Mouse (Mus musculus): Measurements from ENCODE around the gene R3hdml. TPM values are rescaled to one million over a fixed set of nuclear protein-coding genes. Genes with fewer than 3 reads are reported as not detected.

The R3hdml gene
- total and polyA plus RNA-seq, 3 experiments, result not detected

- TF ChIP-seq RCOR1 (conservative IDR thresholded peaks at IDR 0.05; ENCODE audit: low read depth, low read length), result no peak
- Histone ChIP-seq H3K4me1 (ENCODE audit: control insufficient read depth in 1 of 2, insufficient read depth in 2 of 2) (no peaks in the 10 kb centered on the region), H3K4me3 (replicated peaks in 1 of 3; ENCODE audit: low read depth in 2 of 3, low read length in 2 of 3, poor library complexity in 1 of 3) (no peak overlapping the region), H3K9me3 (replicated peaks; ENCODE audit: low read length) (no peaks in the 10 kb centered on the region), H3K79me2 (replicated peaks; ENCODE audit: control insufficient read depth, extremely low read depth, insufficient read depth, poor library complexity, severe bottlenecking) (no peaks in the 10 kb centered on the region), H3K27ac (ENCODE audit: insufficient read depth, low read depth) (no peak overlapping the region), H3K4me2 (ENCODE audit: insufficient read depth, low read depth, poor library complexity, severe bottlenecking) (no peak overlapping the region), H3K27me3 (replicated peaks) (peaks cover 83% of the 10 kb centered on the region), H3K36me3 (replicated peaks in 1 of 2; ENCODE audit: control insufficient read depth in 1 of 2, insufficient read depth in 1 of 2, low read length in 1 of 2) (no peaks in the 10 kb centered on the region), H3K9ac (ENCODE audit: insufficient read depth, low read depth) (no peak overlapping the region)
- in situ Hi-C loops (cut with MboI; ENCODE audit: low pct_ligation_motif_present, low pct_unique_long_range_greater_than_20kb, low sequenced_read_pairs), result no loop called here
- DNase-seq (ENCODE audit: extremely low read depth), result no peak
- dilution Hi-C loops (cut with MboI; ENCODE audit: extremely low pct_ligation_motif_present, extremely low pct_unique_long_range_greater_than_20kb, low sequenced_read_pairs), result no loop called here
These were observed 57.7 kb downstream of the R3hdml start for GRCm38 (mm10) chr2:163549786-163550185.

Other genes with a start within 250 kb of the R3hdml start
- gene Jph2, start 94.3 kb upstream of the R3hdml start, total RNA-seq (2012; rRNA removed), result not detected in 2 replicates
- gene Jph2, start 94.3 kb upstream of the R3hdml start, total RNA-seq (2014; rRNA removed), result not detected in 2 replicates
- not detected in 2 replicates for gene Jph2, start 94.3 kb upstream of the R3hdml start, polyA plus RNA-seq (2012; ENCODE audit: insufficient read length, low read depth)
- 29.0 and 31.3 TPM in 2 replicates for gene Oser1, start 67.6 kb upstream of the R3hdml start, total RNA-seq (2012; rRNA removed)
- gene Oser1, start 67.6 kb upstream of the R3hdml start, total RNA-seq (2014; rRNA removed), result 44.9 and 54.7 TPM in 2 replicates
- 38.1 and 45.0 TPM in 2 replicates for gene Oser1, start 67.6 kb upstream of the R3hdml start, polyA plus RNA-seq (2012; ENCODE audit: insufficient read length, low read depth)
- gene Gdap1l1, start 53.8 kb upstream of the R3hdml start, total RNA-seq (2012; rRNA removed), result not detected in 2 replicates
- gene Gdap1l1, start 53.8 kb upstream of the R3hdml start, total RNA-seq (2014; rRNA removed), result not detected in 2 replicates
- gene Gdap1l1, start 53.8 kb upstream of the R3hdml start, polyA plus RNA-seq (2012; ENCODE audit: insufficient read length, low read depth), result not detected in 2 replicates
- gene Fitm2, start 19.7 kb upstream of the R3hdml start, total RNA-seq (2012; rRNA removed), result 5.5 and 6.0 TPM in 2 replicates
- 4.9 and 5.0 TPM in 2 replicates for gene Fitm2, start 19.7 kb upstream of the R3hdml start, total RNA-seq (2014; rRNA removed)
- gene Fitm2, start 19.7 kb upstream of the R3hdml start, polyA plus RNA-seq (2012; ENCODE audit: insufficient read length, low read depth), result 3.5 and 3.9 TPM in 2 replicates
- not detected in 2 replicates for gene Hnf4a, start 14.5 kb downstream of the R3hdml start, total RNA-seq (2012; rRNA removed)
- not detected in 2 replicates for gene Hnf4a, start 14.5 kb downstream of the R3hdml start, total RNA-seq (2014; rRNA removed)
- gene Hnf4a, start 14.5 kb downstream of the R3hdml start, polyA plus RNA-seq (2012; ENCODE audit: insufficient read length, low read depth), result not detected in 2 replicates
- gene Ttpal, start 110.0 kb downstream of the R3hdml start, total RNA-seq (2012; rRNA removed), result 25.7 and 26.2 TPM in 2 replicates
- gene Ttpal, start 110.0 kb downstream of the R3hdml start, total RNA-seq (2014; rRNA removed), result 32.5 and 38.9 TPM in 2 replicates
- 17.3 and 21.9 TPM in 2 replicates for gene Ttpal, start 110.0 kb downstream of the R3hdml start, polyA plus RNA-seq (2012; ENCODE audit: insufficient read length, low read depth)
- gene Serinc3, start 152.8 kb downstream of the R3hdml start, total RNA-seq (2012; rRNA removed), result 345 and 358 TPM in 2 replicates
- 411 and 467 TPM in 2 replicates for gene Serinc3, start 152.8 kb downstream of the R3hdml start, total RNA-seq (2014; rRNA removed)
- 493 and 611 TPM in 2 replicates for gene Serinc3, start 152.8 kb downstream of the R3hdml start, polyA plus RNA-seq (2012; ENCODE audit: insufficient read length, low read depth)
- 225 and 253 TPM in 2 replicates for gene Pkig, start 166.1 kb downstream of the R3hdml start, total RNA-seq (2012; rRNA removed)
- 227 and 228 TPM in 2 replicates for gene Pkig, start 166.1 kb downstream of the R3hdml start, total RNA-seq (2014; rRNA removed)
- gene Pkig, start 166.1 kb downstream of the R3hdml start, polyA plus RNA-seq (2012; ENCODE audit: insufficient read length, low read depth), result 364 and 473 TPM in 2 replicates